Mouse (Mus musculus) B cell, adult 62 days (primary cell): ENCODE measurements around the gene Slc8a2. TPM values are rescaled to one million over a fixed set of nuclear protein-coding genes. Genes with fewer than 3 reads are reported as not detected.

ENCODE experiments used
- total RNA-seq: library from RNA; stranded (reverse); gene quantifications from 4 replicates; pipeline ENCODE4 v1.2.4, GENCODE M21; 2023

Gene Slc8a2
- 0.15 to 0.27 TPM (median 0.20 TPM) in 4 replicates for total RNA-seq

DNA sequence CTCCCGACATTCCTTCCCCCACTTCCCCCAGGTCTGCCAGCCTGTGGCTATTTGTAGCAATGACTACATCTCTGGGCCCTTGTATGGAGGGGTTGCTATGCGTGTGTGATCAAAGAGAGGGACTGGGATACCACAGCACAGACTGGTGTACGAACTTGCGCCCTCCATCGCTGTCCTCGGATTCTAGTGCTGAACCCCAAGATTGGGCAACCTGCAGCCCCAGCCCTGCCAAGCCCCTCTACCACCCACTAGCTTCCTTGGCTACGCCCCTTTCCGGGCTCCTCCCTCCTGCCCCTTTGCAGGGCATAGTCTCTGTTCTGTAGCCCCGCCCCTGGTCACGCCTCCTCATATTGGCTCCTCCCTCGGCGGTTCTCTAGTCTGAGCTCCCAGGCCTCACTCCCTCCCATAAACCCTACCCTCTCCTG lies at the start of gene Slc8a2:
Gene Slc8a2, plus strand, starts transcription at position 406 of the 425 bp plus-strand sequence.

DNA sequence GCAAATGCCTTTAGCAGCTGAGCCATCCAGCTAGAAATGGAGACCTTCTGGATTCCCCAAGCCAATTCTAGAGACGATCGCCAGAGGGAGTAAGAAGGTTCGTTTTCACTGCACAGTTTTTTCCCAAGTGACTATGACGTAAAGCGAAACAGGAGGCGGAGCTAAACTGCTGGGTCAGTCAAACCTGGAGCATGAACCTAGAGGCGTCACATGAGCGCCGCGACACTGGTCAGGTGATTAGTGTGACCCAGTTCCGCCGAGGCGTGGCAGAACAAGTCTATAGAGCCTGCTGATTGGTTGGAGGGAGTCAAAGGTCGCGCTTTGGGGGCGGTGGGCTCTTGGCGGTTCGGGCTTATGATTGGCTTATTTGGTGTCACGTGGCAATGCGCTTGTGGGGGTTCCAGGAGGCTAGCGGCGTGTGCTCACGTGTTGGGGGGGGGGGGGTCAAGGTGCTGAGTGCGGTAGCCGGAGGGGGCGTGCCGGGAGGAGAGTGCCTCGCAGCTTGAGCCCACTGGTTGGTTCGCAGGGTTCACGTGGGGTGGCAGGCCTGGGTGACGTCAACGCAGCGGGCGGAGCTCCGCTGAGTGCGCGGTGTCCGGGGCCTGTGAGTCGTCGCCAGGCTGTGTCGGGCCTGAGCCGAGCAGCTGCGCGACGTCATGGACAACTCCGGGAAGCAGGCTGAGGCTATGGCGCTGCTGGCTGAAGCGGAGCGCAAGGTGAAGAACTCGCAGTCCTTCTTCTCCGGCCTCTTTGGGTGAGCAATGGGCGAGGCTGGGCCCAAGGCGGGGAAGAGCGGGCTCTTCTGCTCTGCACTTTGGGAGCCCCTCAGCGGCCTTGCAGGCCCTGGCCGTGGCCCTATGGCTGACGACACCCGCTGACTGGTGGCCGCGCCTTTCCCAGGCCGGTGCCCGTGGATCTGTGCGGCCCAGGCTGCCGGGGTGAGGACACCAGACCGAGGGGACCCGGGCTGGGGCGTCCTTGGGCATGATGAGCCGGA lies 31.3 kb upstream of the Slc8a2 start, which contains the start of gene Napa:
Gene Napa, plus strand, starts transcription at position 438 of the 997 bp plus-strand sequence.

DNA sequence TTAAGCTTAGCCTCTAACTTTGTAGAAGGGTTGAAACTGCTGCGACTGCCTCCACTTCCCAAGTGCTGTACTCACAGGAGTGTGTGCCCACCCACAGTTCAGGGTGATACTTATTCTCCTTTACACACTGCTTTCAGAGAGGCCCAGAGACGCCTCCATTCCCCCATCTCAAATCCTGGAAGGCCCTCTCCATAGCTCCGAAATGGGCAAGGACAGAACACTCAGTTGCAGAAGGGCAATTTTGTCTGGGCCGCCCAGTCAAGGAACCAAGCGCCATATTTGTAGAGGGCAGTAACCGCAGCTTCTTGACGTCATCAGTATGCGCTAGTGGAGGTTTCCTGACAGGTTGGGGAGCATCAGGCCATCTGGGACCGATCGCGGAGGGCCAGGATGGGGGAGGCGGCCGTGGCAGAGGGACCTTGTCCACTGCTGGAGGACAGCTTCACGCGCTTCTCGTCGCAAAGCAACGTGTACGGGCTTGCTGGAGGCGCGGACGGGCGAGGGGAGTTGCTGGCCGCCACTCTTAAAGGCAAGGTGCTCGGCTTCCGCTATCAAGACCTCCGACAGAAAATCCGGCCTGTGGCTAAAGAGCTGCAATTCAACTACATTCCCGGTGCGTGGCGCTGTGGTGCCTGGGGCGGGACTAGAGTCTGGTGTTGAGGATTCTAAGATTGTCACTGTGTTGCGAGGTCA lies 9.9 kb upstream of the Slc8a2 start, which contains the start of gene Kptn:
Gene Kptn, plus strand, starts transcription at position 327 of the 693 bp plus-strand sequence.

DNA sequence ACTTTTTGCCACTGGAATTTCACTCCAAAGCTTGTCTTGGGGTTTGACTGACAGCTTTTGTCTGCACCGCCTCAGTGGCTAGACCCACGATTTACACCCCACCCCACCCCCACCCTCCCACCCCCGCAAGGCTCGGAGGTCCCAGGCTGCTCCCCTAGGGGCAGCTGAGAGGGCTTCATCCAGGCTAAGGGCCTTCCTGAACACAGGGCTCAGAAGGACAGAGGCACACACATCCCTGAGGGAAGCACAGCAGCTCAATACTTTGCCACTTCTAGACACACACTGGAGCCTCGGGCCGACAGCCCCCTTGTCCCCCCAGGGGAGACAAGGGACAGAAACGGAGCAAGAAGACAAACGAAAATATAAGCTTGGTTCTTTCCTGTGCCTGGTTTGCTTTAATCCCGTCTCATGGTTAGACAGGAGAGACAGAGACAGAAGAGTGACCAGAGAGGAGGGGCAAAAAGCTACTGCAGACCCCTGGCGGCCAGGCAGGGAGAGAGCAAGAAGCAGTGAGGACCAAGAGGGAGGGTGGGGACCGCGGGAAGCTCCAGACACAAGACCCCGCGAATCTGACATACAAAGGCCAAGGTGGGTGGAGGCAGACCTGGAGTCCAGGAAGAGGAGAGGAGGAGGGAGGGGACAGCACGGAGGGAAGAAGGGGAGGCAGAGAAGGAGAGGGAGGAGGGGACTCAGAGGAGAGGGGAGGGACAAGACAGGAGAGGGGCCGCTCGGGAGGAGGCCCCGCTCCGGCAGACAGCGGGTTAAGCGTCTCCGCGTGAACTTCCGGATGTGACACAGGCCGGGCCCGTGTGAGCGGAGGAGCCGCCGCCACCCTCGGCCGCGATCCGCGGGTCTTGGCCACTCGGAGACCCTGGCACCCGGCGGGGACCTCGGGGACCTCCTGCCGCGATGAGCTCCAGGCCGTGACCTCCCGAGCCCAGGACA lies 45.2 kb downstream of the Slc8a2 start, which contains the start of gene Meis3:
Gene Meis3, plus strand, starts transcription at position 494 of the 945 bp plus-strand sequence.

Other genes starting within 250 kb of the Slc8a2 start
- gene Crx, start 249.9 kb upstream of the Slc8a2 start, total RNA-seq, result not detected in 4 replicates
- gene Crxos, start 247.2 kb upstream of the Slc8a2 start, total RNA-seq, result not detected in 4 replicates
- 143 to 155 TPM (median 145 TPM) in 4 replicates for gene Selenow, start 207.4 kb upstream of the Slc8a2 start, total RNA-seq
- gene Nop53, start 183.8 kb upstream of the Slc8a2 start, total RNA-seq, result 471 to 557 TPM (median 497 TPM) in 4 replicates
- gene Ehd2, start 162.3 kb upstream of the Slc8a2 start, total RNA-seq, result 6.9 to 8.8 TPM (median 7.5 TPM) in 4 replicates
- 68.6 to 83.5 TPM (median 74.4 TPM) in 4 replicates for gene Bicra, start 81.9 kb upstream of the Slc8a2 start, total RNA-seq
- gene Zfp541, start 68.0 kb upstream of the Slc8a2 start, total RNA-seq, result not detected in 4 replicates
- gene Napa, start 31.4 kb upstream of the Slc8a2 start, total RNA-seq, result 396 to 429 TPM (median 418 TPM) in 4 replicates
- 41.7 to 47.7 TPM (median 47.3 TPM) in 4 replicates for gene Kptn, start 9.9 kb upstream of the Slc8a2 start, total RNA-seq
- gene Meis3, start 45.3 kb downstream of the Slc8a2 start, total RNA-seq, result 15.3 to 24.5 TPM (median 19.8 TPM) in 4 replicates
- 45.3 to 52.6 TPM (median 50.0 TPM) in 4 replicates for gene Dhx34, start 92.2 kb downstream of the Slc8a2 start, total RNA-seq
- 1.3 to 2.0 TPM (median 1.5 TPM) in 4 replicates for gene C5ar2, start 114.3 kb downstream of the Slc8a2 start, total RNA-seq
- gene C5ar1, start 129.7 kb downstream of the Slc8a2 start, total RNA-seq, result not detected in 4 replicates
- gene Inafm1, start 143.8 kb downstream of the Slc8a2 start, total RNA-seq, result 33.1 to 39.0 TPM (median 33.8 TPM) in 4 replicates
- 436 to 443 TPM (median 440 TPM) in 4 replicates for gene Ccdc9, start 157.0 kb downstream of the Slc8a2 start, total RNA-seq
- gene Bbc3, start 178.6 kb downstream of the Slc8a2 start, total RNA-seq, result 9.9 to 18.6 TPM (median 14.2 TPM) in 4 replicates